Mouse (Mus musculus): Measurements from ENCODE around the gene 2310007B03Rik. TPM values are rescaled to one million over a fixed set of nuclear protein-coding genes. Genes with fewer than 3 reads are reported as not detected.

2310007B03Rik gene
- polyA plus RNA-seq, 1 experiment from 2014 or later, result 0.32 TPM

- Histone ChIP-seq H3K4me1 (0 out of 2 replicates have a peak, but pooled peaks cover 3% of the 10 kb centered on the region), H3K27me3 (replicated peaks) (no peaks in the 10 kb centered on the region), H3K9me3 (no peaks in the 10 kb centered on the region), H3K9ac (no peak overlapping the region), H3K27ac (no peak overlapping the region), H3K4me2 (no peak overlapping the region), H3K36me3 (replicated peaks) (no peaks in the 10 kb centered on the region), H3K4me3 (no peak overlapping the region)
- WGBS, result 83% methylated on average over 11 of the region's 11 CpGs
- no peak for ATAC-seq (replicated peaks)
These were observed 37.4 kb downstream of the 2310007B03Rik start for GRCm38 (mm10) chr1:93123179-93123854.

GRCm38 (mm10) chr1:93118816-93119215 is 41.9 kb downstream of the 2310007B03Rik start:
- Histone ChIP-seq H3K27me3 (replicated peaks) (no peaks in the 10 kb centered on the region), H3K4me1 (peaks cover 13% of the 10 kb centered on the region), H3K9me3 (no peaks in the 10 kb centered on the region), H3K9ac (no peak overlapping the region), H3K4me2 (no peak overlapping the region), H3K4me3 (no peak overlapping the region), H3K27ac (no peak overlapping the region), H3K36me3 (replicated peaks) (no peaks in the 10 kb centered on the region)
- no peak for ATAC-seq (replicated peaks)
- 34% methylated on average over 4 of the region's 4 CpGs for WGBS

GRCm38 (mm10) chr1:93115471-93115870 is 45.3 kb downstream of the 2310007B03Rik start:
- ATAC-seq (replicated peaks), result peak; percentile 82
- WGBS, result 10% methylated on average over 13 of the region's 13 CpGs
- Histone ChIP-seq H3K4me1 (peaks cover 13% of the 10 kb centered on the region), H3K27me3 (replicated peaks) (no peaks in the 10 kb centered on the region), H3K27ac (peak overlapping the region; percentile 57), H3K9me3 (no peaks in the 10 kb centered on the region), H3K4me2 (peak overlapping the region; percentile 76), H3K36me3 (replicated peaks) (no peaks in the 10 kb centered on the region), H3K4me3 (peak overlapping the region; percentile 38), H3K9ac (peak overlapping the region; percentile 37; the same call in 1 of the 2 replicates)

DNA sequence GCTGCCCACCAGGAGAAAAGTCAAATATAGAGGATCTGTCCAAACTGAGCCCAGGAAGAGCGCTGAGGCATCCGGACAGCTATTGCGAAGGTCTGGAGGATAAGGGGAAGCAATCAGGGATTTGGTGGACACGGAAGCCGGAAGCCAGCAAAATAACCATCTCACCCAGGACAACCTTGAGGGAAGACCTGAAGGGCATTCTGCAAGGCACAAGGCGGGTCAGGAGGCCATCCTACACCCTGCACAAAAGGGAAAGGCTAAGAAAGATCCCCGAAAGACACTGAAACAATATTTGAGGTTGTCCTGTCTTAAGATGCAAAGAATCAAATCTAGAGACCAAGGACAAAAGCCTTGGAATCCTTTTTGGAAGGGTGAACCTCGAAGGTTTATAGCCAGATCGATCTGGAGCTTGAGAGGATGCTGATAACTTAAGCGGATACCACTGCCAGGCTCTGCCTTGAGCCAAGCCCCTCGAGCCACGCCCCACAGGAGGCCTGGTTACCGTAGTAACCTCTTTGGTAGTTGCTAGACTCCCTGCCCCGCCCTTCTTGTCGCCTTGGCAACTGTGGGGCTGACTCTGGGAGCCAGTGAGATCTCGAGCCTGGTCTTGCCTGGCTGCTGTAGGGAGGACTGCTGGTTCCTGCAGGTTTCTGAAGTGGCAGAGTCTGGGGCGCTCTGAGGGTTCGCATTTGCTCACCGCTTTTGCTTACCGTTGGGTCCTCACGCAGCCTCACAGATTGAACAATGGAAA is 45.9 kb downstream of the 2310007B03Rik start:
- peak overlapping the region; percentile 76 for H3K4me2 ChIP-seq
- 19% methylated on average over 21 of the region's 21 CpGs for WGBS
- peak overlapping the region; percentile 37; the same call in 1 of the 2 replicates for H3K9ac ChIP-seq
- H3K27me3 ChIP-seq (replicated peaks), result no peaks in the 10 kb centered on the region
- peak; percentile 99 for ATAC-seq (replicated peaks)
- H3K4me3 ChIP-seq, result peak overlapping the region; percentile 38
- peaks cover 13% of the 10 kb centered on the region for H3K4me1 ChIP-seq
- no peaks in the 10 kb centered on the region for H3K36me3 ChIP-seq (replicated peaks)
- H3K27ac ChIP-seq, result peak overlapping the region; percentile 57
- H3K9me3 ChIP-seq, result no peaks in the 10 kb centered on the region

- peak overlapping the region; percentile 96; the same call in 1 of the 2 replicates for H3K27ac ChIP-seq
- 0 out of 2 replicates have a peak overlapping the region, but pooled peaks have one; percentile 87 for H3K9ac ChIP-seq
- no peaks in the 10 kb centered on the region for H3K36me3 ChIP-seq (replicated peaks)
- WGBS, result 72% methylated on average over 7 of the region's 7 CpGs
- H3K4me3 ChIP-seq, result no peak overlapping the region
- no peaks in the 10 kb centered on the region for H3K27me3 ChIP-seq (replicated peaks)
- H3K4me1 ChIP-seq, result peaks cover 33% of the 10 kb centered on the region
- peak overlapping the region; percentile 65 for H3K4me2 ChIP-seq
- ATAC-seq (replicated peaks), result no peak
- no peaks in the 10 kb centered on the region for H3K9me3 ChIP-seq
These were observed 58.0 kb downstream of the 2310007B03Rik start for GRCm38 (mm10) chr1:93102700-93103099.

- ATAC-seq (replicated peaks), result peak; percentile 93
- Histone ChIP-seq H3K36me3 (replicated peaks) (no peaks in the 10 kb centered on the region), H3K27ac (peak within 1 kb of the TSS; percentile 96), H3K4me2 (peak within 1 kb of the TSS; percentile 65), H3K27me3 (replicated peaks) (no peaks in the 10 kb centered on the region), H3K4me1 (peaks cover 42% of the 10 kb centered on the region), H3K9ac (peak within 1 kb of the TSS; percentile 87), H3K9me3 (no peaks in the 10 kb centered on the region), H3K4me3 (peak within 1 kb of the TSS; percentile 88)
- under 1% methylated on average over 39 of the region's 39 CpGs for WGBS
These were observed 59.1 kb downstream of the 2310007B03Rik start, which contains the start of gene Kif1a for GRCm38 (mm10) chr1:93101571-93102061. Gene Kif1a, minus strand, starts transcription at chr1:93101951.

Other genes starting within 250 kb of the 2310007B03Rik start
- 66.7 and 67.7 TPM in 2 replicates for gene Capn10, start 226.6 kb downstream of the 2310007B03Rik start, polyA plus RNA-seq (2015; fragmentation: Nextera tagmentation; extraction: Ambion mirVana)
- gene Gpr35, start 210.1 kb downstream of the 2310007B03Rik start, polyA plus RNA-seq (2015; fragmentation: Nextera tagmentation; extraction: Ambion mirVana), result 0.30 and 0.50 TPM in 2 replicates
- not detected in 2 replicates for gene Aqp12, start 154.6 kb downstream of the 2310007B03Rik start, polyA plus RNA-seq (2015; fragmentation: Nextera tagmentation; extraction: Ambion mirVana)
- gene Kif1a, start 59.0 kb downstream of the 2310007B03Rik start, polyA plus RNA-seq (2015; fragmentation: Nextera tagmentation; extraction: Ambion mirVana), result 498 and 502 TPM in 2 replicates
- gene Agxt, start 25.7 kb downstream of the 2310007B03Rik start, polyA plus RNA-seq (2015; fragmentation: Nextera tagmentation; extraction: Ambion mirVana), result not detected in 2 replicates
- 0.52 and 0.54 TPM in 2 replicates for gene Crocc2, start 7.8 kb upstream of the 2310007B03Rik start, polyA plus RNA-seq (2015; fragmentation: Nextera tagmentation; extraction: Ambion mirVana)
- 8.7 and 12.5 TPM in 2 replicates for gene Sned1, start 74.9 kb upstream of the 2310007B03Rik start, polyA plus RNA-seq (2015; fragmentation: Nextera tagmentation; extraction: Ambion mirVana)
- 34.7 and 38.2 TPM in 2 replicates for gene Mterf4, start 145.0 kb upstream of the 2310007B03Rik start, polyA plus RNA-seq (2015; fragmentation: Nextera tagmentation; extraction: Ambion mirVana)
- gene Ppp1r7, start 181.9 kb upstream of the 2310007B03Rik start, polyA plus RNA-seq (2015; fragmentation: Nextera tagmentation; extraction: Ambion mirVana), result 45.8 and 46.9 TPM in 2 replicates
- 5.7 and 6.2 TPM in 2 replicates for gene Pask, start 182.5 kb upstream of the 2310007B03Rik start, polyA plus RNA-seq (2015; fragmentation: Nextera tagmentation; extraction: Ambion mirVana)
- 0.79 and 0.94 TPM in 2 replicates for gene Ano7, start 213.0 kb upstream of the 2310007B03Rik start, polyA plus RNA-seq (2015; fragmentation: Nextera tagmentation; extraction: Ambion mirVana)